Mouse (Mus musculus) kidney, adult 2 months (tissue): ENCODE results near the gene Bbip1.

Experiments used
- CTCF ChIP-seq: fragments of 200-500 bp; conservative IDR thresholded peaks from 2 replicates; pipeline ENCODE4 v1.5.1; 2011; ENCODE audit warnings: low read depth, mild to moderate bottlenecking, control low read depth, low read length, moderate library complexity, mixed read lengths; ENCODE audit not compliant: insufficient read depth, insufficient read length
- POLR2A ChIP-seq: fragments of 200-500 bp; IDR thresholded peaks from one replicate; pipeline ENCODE4 v1.6.1; 2011; ENCODE audit warnings: low read depth, low read length, control low read depth

- TF ChIP-seq CTCF (peak; percentile 43), POLR2A (no peak)
These were observed 38.9 kb upstream of the Bbip1 start for GRCm38 (mm10) chr19:53983336-53983735.
